Mouse (Mus musculus): Measurements from ENCODE around the gene Emsy.

DNA sequence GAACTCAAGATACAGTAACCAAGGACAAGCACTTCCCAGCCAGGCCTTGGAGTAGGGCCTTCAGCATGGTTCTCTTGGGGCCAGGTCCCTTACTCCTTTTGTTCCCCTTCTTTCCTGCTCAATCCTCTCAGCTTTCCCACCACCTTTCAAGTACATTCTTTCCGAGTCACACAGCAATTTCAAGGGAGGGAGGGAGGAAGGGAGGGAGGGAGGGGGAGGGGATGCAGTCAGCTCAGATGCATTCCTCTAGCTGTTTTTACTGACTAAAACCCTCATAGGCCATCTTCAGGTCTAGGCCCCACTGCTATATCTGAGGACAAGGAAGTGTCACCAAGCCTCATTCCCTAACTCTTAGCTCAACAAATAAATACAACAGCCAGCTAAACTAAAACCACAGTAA lies 12.3 kb downstream of the Emsy start:
- no peak for TF ChIP-seq CTCF (IDR thresholded peaks at IDR 0.05; ENCODE audit: extremely low read depth, insufficient read length, insufficient replicate concordance, low read depth, low read length)
- no peak for TF ChIP-seq POLR2A (IDR thresholded peaks at IDR 0.05; ENCODE audit: low read depth, low read length)
